Mouse (Mus musculus): ENCODE measurements around the gene Pianp.

DNA sequence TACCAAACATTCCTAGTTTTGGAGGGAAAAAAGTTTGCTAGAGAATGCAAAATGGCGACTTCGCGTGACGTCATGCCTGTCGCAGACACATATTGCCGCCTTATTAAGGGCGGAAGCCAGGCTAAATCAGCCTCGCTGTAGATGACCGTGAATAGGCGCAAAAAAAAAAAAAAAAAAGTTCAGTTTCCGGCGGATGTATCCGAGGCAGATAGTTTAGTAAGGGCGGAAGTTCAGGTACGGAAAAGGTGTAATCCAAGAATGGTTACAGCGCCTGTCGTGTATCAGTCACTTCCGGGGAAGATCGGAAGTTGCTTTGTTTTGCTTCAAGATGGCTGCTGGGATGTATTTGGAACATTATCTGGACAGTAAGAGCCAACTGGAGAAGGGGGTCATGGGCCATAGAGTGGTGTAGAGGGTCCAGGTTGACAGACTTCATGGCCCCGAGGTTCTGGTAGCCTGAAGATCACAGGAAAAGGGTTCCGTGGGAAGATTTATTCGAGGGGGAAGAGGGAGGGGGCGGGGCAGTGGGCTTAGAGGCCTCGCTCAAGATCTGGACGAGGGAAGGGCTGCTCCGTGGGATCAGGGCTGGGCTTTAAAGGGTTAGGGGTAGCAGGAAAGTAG, 43.1 kb downstream of the Pianp start, which contains the start of gene Ing4:
- TF ChIP-seq CTCF (IDR thresholded peaks at IDR 0.05; ENCODE audit: borderline replicate concordance, insufficient read depth, low read depth, low read length): no peak
- peak; percentile 50; the same call in 1 of the 2 replicates for TF ChIP-seq POLR2A (IDR thresholded peaks at IDR 0.05; ENCODE audit: borderline replicate concordance, insufficient read depth, low read length)
